Mouse (Mus musculus) lung, embryonic 14.5 days (tissue): ENCODE data around the gene Cnfn. TPM values are rescaled to one million over a fixed set of nuclear protein-coding genes. Genes with fewer than 3 reads are reported as not detected.

Source experiments
- ATAC-seq: fragments of 200-750 bp; cut with Nextera tagmentation; 2 replicates; pipeline ENCODE4 v1.8.0; 2017; ENCODE audit warnings: mild to moderate bottlenecking, moderate TSS enrichment, moderate library complexity; ENCODE audit not compliant: insufficient read depth
- DNase-seq: peaks from one replicate; pipeline ENCODE4 v3.0.0-alpha.2; 2015
- H3K27ac ChIP-seq: fragments of 300-500 bp; sonication (generic); 2 replicates; pipeline ENCODE4 v1.5.1; 2014; ENCODE audit warnings: low read depth, mild to moderate bottlenecking, moderate library complexity
- H3K27me3 ChIP-seq: fragments of 300-500 bp; sonication (generic); 2 replicates; pipeline ENCODE4 v1.6.1; 2014; ENCODE audit warnings: low read length, control low read depth; ENCODE audit not compliant: insufficient read depth
- H3K36me3 ChIP-seq: fragments of 300-500 bp; sonication (generic); 2 replicates; pipeline ENCODE4 v1.6.1; 2014; ENCODE audit warnings: control low read depth; ENCODE audit not compliant: insufficient read depth
- H3K4me1 ChIP-seq: fragments of 300-500 bp; sonication (generic); 2 replicates; pipeline ENCODE4 v1.6.1; 2014; ENCODE audit warnings: antibody characterized with exemption, control low read depth; ENCODE audit not compliant: insufficient read depth
- H3K4me2 ChIP-seq: fragments of 300-500 bp; sonication (generic); 2 replicates; pipeline ENCODE4 v1.6.1; 2014; ENCODE audit warnings: mild to moderate bottlenecking
- H3K4me3 ChIP-seq: fragments of 300-500 bp; sonication (generic); 2 replicates; pipeline ENCODE4 v1.5.1; 2014; ENCODE audit warnings: low read depth, low read length
- H3K9ac ChIP-seq: fragments of 300-500 bp; sonication (generic); 2 replicates; pipeline ENCODE4 v1.6.1; 2014
- H3K9me3 ChIP-seq: fragments of 300-500 bp; sonication (generic); 2 replicates; pipeline ENCODE4 v1.6.1; 2016; ENCODE audit warnings: low read depth, low read length, control low read depth
- CTCF ChIP-seq: IDR thresholded peaks from 2 replicates; pipeline ENCODE4 v1.5.1; 2016; ENCODE audit warnings: antibody characterized with exemption, low read depth
- WGBS: fragments of 180-500 bp; shearing (Covaris S2); extraction: QIAGEN DNeasy Blood & Tissue Kit; methylation state at CpG from one replicate; pipeline ENCODE4 v1.1.7; 2014; 5-methylcytosine and 5-hydroxymethylcytosine counted together
- polyA plus RNA-seq: library from polyadenylated mRNA; unstranded; fragments of >200 nt; fragmentation: Nextera tagmentation; extraction: Ambion mirVana; gene quantifications from 2 replicates; pipeline ENCODE4 v1.2.1, GENCODE M21; 2014

The Cnfn gene
- polyA plus RNA-seq, 1 experiment from 2014 or later = not detected

GRCm38 (mm10) chr7:25390986-25391385 lies 21.5 kb upstream of the Cnfn start:
- no peak for DNase-seq
- no peaks in the 10 kb centered on the region for H3K9me3 ChIP-seq
- no peak overlapping the region for H3K27ac ChIP-seq
- H3K36me3 ChIP-seq = peaks cover 17% of the 10 kb centered on the region
- no peak overlapping the region for H3K9ac ChIP-seq
- WGBS = 35% methylated on average over 2 of the region's 2 CpGs
- H3K4me2 ChIP-seq = no peak overlapping the region
- H3K4me1 ChIP-seq = peaks cover 23% of the 10 kb centered on the region
- no peak for TF ChIP-seq CTCF
- no peak for ATAC-seq
- no peaks in the 10 kb centered on the region for H3K27me3 ChIP-seq
- no peak overlapping the region for H3K4me3 ChIP-seq

DNA sequence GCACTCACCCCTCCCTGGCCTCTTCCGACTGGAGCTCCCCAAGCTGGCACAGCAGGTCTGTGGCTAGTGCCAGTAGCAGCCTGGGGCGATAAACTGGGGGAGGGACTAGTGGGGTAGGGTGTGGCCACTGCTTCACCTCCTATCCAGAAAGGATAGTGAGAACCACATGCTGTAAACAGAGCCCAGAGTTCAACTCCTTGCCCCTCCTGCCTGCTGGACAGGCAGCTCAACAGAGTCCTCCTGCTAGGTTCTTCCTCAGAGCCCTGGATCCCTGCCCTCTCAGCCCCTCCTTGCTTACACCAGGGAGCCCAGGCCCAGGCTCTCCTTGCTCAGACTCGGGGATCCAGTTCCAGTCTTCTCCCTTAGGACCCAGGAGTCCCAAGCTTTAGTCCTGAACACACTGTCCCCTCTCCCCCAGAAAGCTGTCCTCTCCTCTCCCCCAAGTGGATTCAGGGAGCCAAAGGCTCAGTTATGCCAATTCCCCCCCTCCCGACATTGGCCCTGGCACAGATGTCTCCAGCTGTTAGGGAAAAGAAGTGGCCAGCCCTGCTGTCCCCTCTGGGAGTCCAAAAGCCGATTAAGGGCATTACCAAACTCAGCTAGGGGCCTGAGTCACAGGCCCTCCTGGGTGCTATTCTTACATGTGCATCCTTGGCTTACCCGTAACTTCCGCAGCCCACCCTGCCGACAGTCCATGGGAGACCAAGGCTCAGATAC lies 20.7 kb upstream of the Cnfn start:
- 0 out of 2 replicates have a peak overlapping the region, but pooled peaks have one; percentile 12 for H3K4me2 ChIP-seq
- peaks cover 30% of the 10 kb centered on the region for H3K4me1 ChIP-seq
- no peak overlapping the region for H3K4me3 ChIP-seq
- H3K27me3 ChIP-seq = no peaks in the 10 kb centered on the region
- H3K36me3 ChIP-seq = peaks cover 23% of the 10 kb centered on the region
- peak; percentile 53 for DNase-seq
- H3K9ac ChIP-seq = no peak overlapping the region; the same call in 1 of the 2 replicates
- WGBS = 45% methylated on average over 8 of the region's 8 CpGs
- no peak for TF ChIP-seq CTCF
- H3K27ac ChIP-seq = no peak overlapping the region
- no peaks in the 10 kb centered on the region for H3K9me3 ChIP-seq
- ATAC-seq = peak; percentile 6; the same call in 1 of the 2 replicates

- WGBS = 77% methylated on average over 7 of the region's 7 CpGs
- no peak overlapping the region for H3K4me2 ChIP-seq
- no peak overlapping the region for H3K4me3 ChIP-seq
- H3K4me1 ChIP-seq = peaks cover 22% of the 10 kb centered on the region; the same call in 1 of the 2 replicates
- no peaks in the 10 kb centered on the region for H3K9me3 ChIP-seq
- TF ChIP-seq CTCF = no peak
- peaks cover 36% of the 10 kb centered on the region for H3K36me3 ChIP-seq
- no peak overlapping the region for H3K9ac ChIP-seq
- ATAC-seq (no peak), DNase-seq (no peak)
- no peaks in the 10 kb centered on the region for H3K27me3 ChIP-seq
- H3K27ac ChIP-seq = no peak overlapping the region
These were observed 19.4 kb upstream of the Cnfn start for GRCm38 (mm10) chr7:25388916-25389315.

DNA sequence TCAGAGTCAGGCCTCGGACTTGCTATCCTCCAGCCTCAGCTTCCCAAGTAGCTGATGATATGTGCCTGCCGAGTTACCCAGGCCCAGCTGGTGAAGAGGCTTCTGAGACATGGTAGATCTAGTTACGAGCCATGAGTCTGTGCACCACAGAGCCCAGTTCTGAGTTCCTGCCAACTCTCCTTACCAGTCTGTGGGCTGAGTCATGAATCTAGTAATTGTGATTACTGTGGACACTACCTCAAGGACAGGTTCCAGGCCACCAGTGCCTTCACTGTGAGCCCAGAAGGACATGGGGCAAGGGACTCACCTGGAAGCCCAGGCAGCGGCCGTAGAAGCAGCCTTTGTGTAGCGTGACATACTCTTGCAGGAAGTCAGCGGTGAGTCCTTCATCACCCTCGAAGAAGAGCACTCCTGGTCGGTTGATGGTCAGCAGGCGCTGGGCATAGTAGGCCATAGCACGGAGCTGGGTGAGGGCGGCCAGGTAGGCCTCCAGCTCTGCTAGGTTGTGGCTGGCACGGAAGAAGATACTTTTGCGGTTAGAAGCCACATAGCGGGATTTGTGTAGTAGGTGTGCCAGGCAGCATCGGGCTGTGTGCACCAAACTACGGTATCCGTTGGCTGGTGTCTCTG lies 18.4 kb upstream of the Cnfn start:
- no peak overlapping the region for H3K27ac ChIP-seq
- peaks cover 19% of the 10 kb centered on the region; the same call in 1 of the 2 replicates for H3K4me1 ChIP-seq
- no peak for TF ChIP-seq CTCF
- H3K9me3 ChIP-seq = no peaks in the 10 kb centered on the region
- DNase-seq (no peak), ATAC-seq (no peak)
- H3K27me3 ChIP-seq = no peaks in the 10 kb centered on the region
- peaks cover 45% of the 10 kb centered on the region for H3K36me3 ChIP-seq
- 92% methylated on average over 18 of the region's 18 CpGs for WGBS
- no peak overlapping the region for H3K4me3 ChIP-seq
- no peak overlapping the region for H3K9ac ChIP-seq
- no peak overlapping the region for H3K4me2 ChIP-seq

GRCm38 (mm10) chr7:25385850-25386555 lies 16.5 kb upstream of the Cnfn start:
- no peaks in the 10 kb centered on the region for H3K9me3 ChIP-seq
- DNase-seq = peak; percentile 87

GRCm38 (mm10) chr7:25385259-25385658 lies 15.7 kb upstream of the Cnfn start:
- DNase-seq (no peak), ATAC-seq (no peak)
- Histone ChIP-seq H3K9ac (no peak overlapping the region), H3K27ac (no peak overlapping the region), H3K4me3 (no peak overlapping the region), H3K9me3 (no peaks in the 10 kb centered on the region), H3K27me3 (no peaks in the 10 kb centered on the region), H3K36me3 (peaks cover 51% of the 10 kb centered on the region), H3K4me1 (peaks cover 14% of the 10 kb centered on the region; the same call in 1 of the 2 replicates), H3K4me2 (no peak overlapping the region)
- WGBS = 88% methylated on average over 12 of the region's 12 CpGs
- no peak for TF ChIP-seq CTCF

More at GRCm38 (mm10) chr7:25385850-25386555, 16.5 kb upstream of the Cnfn start:
- no peak overlapping the region for H3K9ac ChIP-seq
- peak; percentile 73 for ATAC-seq
- peak overlapping the region; percentile 15 for H3K4me2 ChIP-seq
- peak overlapping the region; percentile 75 for H3K27ac ChIP-seq
- peaks cover 51% of the 10 kb centered on the region for H3K36me3 ChIP-seq
- WGBS = 57% methylated on average over 12 of the region's 12 CpGs
- no peaks in the 10 kb centered on the region for H3K27me3 ChIP-seq
- peaks cover 19% of the 10 kb centered on the region; the same call in 1 of the 2 replicates for H3K4me1 ChIP-seq
- TF ChIP-seq CTCF = no peak
- no peak overlapping the region for H3K4me3 ChIP-seq

DNA sequence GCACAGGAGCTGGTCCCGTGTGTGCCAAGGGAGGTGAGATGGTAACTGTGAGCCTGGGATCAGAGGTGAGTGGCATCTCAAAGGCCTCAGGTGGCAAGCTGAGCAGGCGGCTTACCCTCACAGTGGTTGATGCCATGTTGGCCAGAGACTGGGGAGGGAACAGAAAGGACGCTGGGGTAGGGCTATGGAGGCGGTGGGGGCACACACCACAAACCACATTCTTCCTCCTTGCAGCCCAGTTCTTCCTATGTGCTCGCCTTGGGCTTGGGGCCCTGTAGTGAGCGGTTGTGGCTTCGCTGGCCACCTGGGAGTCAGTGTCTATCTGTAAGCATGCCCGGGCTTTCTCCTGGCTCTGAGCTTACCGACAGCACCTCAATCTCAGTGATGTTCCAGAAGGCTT lies 15.3 kb upstream of the Cnfn start:
- no peak overlapping the region for H3K27ac ChIP-seq
- no peak for DNase-seq
- peaks cover 51% of the 10 kb centered on the region for H3K36me3 ChIP-seq
- whole genome bisulfite sequencing = 85% methylated on average over 9 of the region's 9 CpGs
- no peak for TF ChIP-seq CTCF
- ATAC-seq = no peak
- no peaks in the 10 kb centered on the region for H3K9me3 ChIP-seq
- no peak overlapping the region for H3K9ac ChIP-seq
- no peak overlapping the region for H3K4me2 ChIP-seq
- H3K4me3 ChIP-seq = no peak overlapping the region
- 0 out of 2 replicates have a peak, but pooled peaks cover 9% of the 10 kb centered on the region for H3K4me1 ChIP-seq
- no peaks in the 10 kb centered on the region for H3K27me3 ChIP-seq
